Mouse (Mus musculus) megakaryocyte, embryonic 14.5 days (primary cell): ENCODE measurements around the gene Tbc1d22a.

Source experiments
- FLI1 ChIP-seq: IDR thresholded peaks from 2 replicates; pipeline ENCODE4 v1.6.1; 2012; ENCODE audit warnings: low read length, inconsistent platforms, mixed read lengths
- GATA1 ChIP-seq: IDR thresholded peaks from 3 replicates; pipeline ENCODE4 v1.6.1; 2012; ENCODE audit warnings: mixed read lengths, low read length, inconsistent platforms, borderline replicate concordance

DNA sequence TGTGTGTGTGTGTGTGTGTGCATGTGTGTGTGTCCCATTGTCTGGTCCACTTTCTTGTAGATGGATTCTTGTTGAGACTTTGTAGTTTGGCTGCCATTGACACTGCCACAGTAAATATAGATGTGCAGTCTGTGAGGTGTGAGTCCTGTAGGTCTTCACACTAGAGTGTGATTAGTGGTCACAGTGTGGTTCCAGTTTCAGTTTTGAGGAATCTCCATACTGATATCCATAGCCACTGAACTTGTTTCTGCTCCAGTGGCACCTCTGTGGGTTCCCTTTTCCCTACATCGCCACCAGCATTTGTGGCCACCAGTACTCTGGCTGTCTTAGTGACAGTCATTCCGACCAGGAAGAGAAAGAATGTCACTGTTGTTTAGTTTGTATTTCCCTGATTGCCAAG, 30.1 kb downstream of the Tbc1d22a start:
- TF ChIP-seq GATA1 (no peak), FLI1 (no peak)
